Mouse (Mus musculus) lung, postnatal 0 days (tissue): ENCODE measurements around the gene Akip1. TPM values are rescaled to one million over a fixed set of nuclear protein-coding genes. Genes with fewer than 3 reads are reported as not detected.

Experiments used
- ATAC-seq: fragments of 200-750 bp; cut with Nextera tagmentation; 2 replicates; pipeline ENCODE4 v1.8.0; 2017; ENCODE audit warnings: moderate library complexity
- DNase-seq: peaks from one replicate; pipeline ENCODE4 v3.0.0-alpha.2; 2016; ENCODE audit warnings: low spot score
- H3K27ac ChIP-seq: fragments of 300-500 bp; sonication (generic); 2 replicates; pipeline ENCODE4 v1.5.1; 2014; ENCODE audit warnings: antibody characterized with exemption, mild to moderate bottlenecking, low read length, mixed read lengths
- H3K27me3 ChIP-seq: fragments of 300-500 bp; sonication (generic); replicated peaks from 2 replicates; pipeline ENCODE4 v1.6.1; 2014; ENCODE audit warnings: low read length, mixed read lengths; ENCODE audit not compliant: insufficient read depth
- H3K36me3 ChIP-seq: fragments of 300-500 bp; sonication (generic); 2 replicates; pipeline ENCODE4 v1.6.1; 2014; ENCODE audit warnings: low read length, mixed read lengths; ENCODE audit not compliant: insufficient read depth
- H3K4me1 ChIP-seq: fragments of 300-500 bp; sonication (generic); 2 replicates; pipeline ENCODE4 v1.6.1; 2014; ENCODE audit warnings: antibody characterized with exemption, low read depth, low read length, mixed read lengths; ENCODE audit not compliant: insufficient read depth
- H3K4me2 ChIP-seq: fragments of 300-500 bp; sonication (generic); replicated peaks from 2 replicates; pipeline ENCODE4 v1.6.1; 2014; ENCODE audit warnings: low read depth, mild to moderate bottlenecking, low read length, moderate library complexity, mixed read lengths
- H3K4me3 ChIP-seq: fragments of 300-500 bp; sonication (generic); 2 replicates; pipeline ENCODE4 v1.5.1; 2014; ENCODE audit warnings: low read depth, low read length
- H3K9ac ChIP-seq: fragments of 300-500 bp; sonication (generic); replicated peaks from 2 replicates; pipeline ENCODE4 v1.6.1; 2014; ENCODE audit warnings: low read depth, mild to moderate bottlenecking
- H3K9me3 ChIP-seq: fragments of 300-500 bp; sonication (generic); 2 replicates; pipeline ENCODE4 v1.6.1; 2016; ENCODE audit warnings: low read length, mixed read lengths
- CTCF ChIP-seq: IDR thresholded peaks from 2 replicates; pipeline ENCODE4 v1.5.1; 2016; ENCODE audit warnings: antibody characterized with exemption, mild to moderate bottlenecking
- EP300 ChIP-seq: IDR thresholded peaks from 2 replicates; pipeline ENCODE4 v1.6.1; 2016; ENCODE audit warnings: antibody characterized with exemption, mild to moderate bottlenecking, control low read depth
- WGBS: fragments of 180-500 bp; shearing (Covaris S2); extraction: QIAGEN DNeasy Blood & Tissue Kit; methylation state at CpG from one replicate; pipeline ENCODE4 v1.1.7; 2014; 5-methylcytosine and 5-hydroxymethylcytosine counted together
- polyA plus RNA-seq: library from polyadenylated mRNA; unstranded; fragments of >200 nt; fragmentation: Nextera tagmentation; extraction: Ambion mirVana; gene quantifications from 2 replicates; pipeline ENCODE4 v1.2.1, GENCODE M21; 2015

Akip1 gene
- polyA plus RNA-seq, 1 experiment from 2014 or later = 52.5 TPM

GRCm38 (mm10) chr7:109752008-109752925, 48.8 kb downstream of the Akip1 start, which contains the start of gene Tmem9b:
Gene Tmem9b (minus strand): TSS chr7:109752875.
- Histone ChIP-seq H3K27me3 (no peaks in the 10 kb centered on the region), H3K9ac (peak within 1 kb of the TSS; percentile 73), H3K4me3 (peak within 1 kb of the TSS; percentile 83), H3K4me1 (peaks cover 12% of the 10 kb centered on the region), H3K9me3 (no peaks in the 10 kb centered on the region), H3K36me3 (no peaks in the 10 kb centered on the region), H3K4me2 (peak within 1 kb of the TSS; percentile 74), H3K27ac (peak within 1 kb of the TSS; percentile 89)
- peak; percentile 93 for ATAC-seq
- peak; percentile 89 for DNase-seq
- TF ChIP-seq CTCF (peak; percentile 47), EP300 (no peak)
- 2% methylated on average over 67 of the region's 74 CpGs for WGBS

GRCm38 (mm10) chr7:109754034-109754433, 50.5 kb downstream of the Akip1 start:
- Histone ChIP-seq H3K9ac (no peak overlapping the region), H3K4me2 (no peak overlapping the region), H3K9me3 (no peaks in the 10 kb centered on the region), H3K4me3 (no peak overlapping the region), H3K27me3 (no peaks in the 10 kb centered on the region), H3K27ac (no peak overlapping the region), H3K4me1 (peaks cover 12% of the 10 kb centered on the region), H3K36me3 (no peaks in the 10 kb centered on the region)
- ATAC-seq (no peak), DNase-seq (no peak)
- 89% methylated on average over 8 of the region's 8 CpGs for WGBS
- TF ChIP-seq CTCF (no peak), EP300 (no peak)

GRCm38 (mm10) chr7:109756291-109756690, 52.8 kb downstream of the Akip1 start:
- 90% methylated on average over 3 of the region's 3 CpGs for WGBS
- H3K4me1 ChIP-seq = peaks cover 10% of the 10 kb centered on the region
- H3K27me3 ChIP-seq = no peaks in the 10 kb centered on the region
- no peaks in the 10 kb centered on the region for H3K9me3 ChIP-seq
- DNase-seq (no peak), ATAC-seq (no peak)
- H3K4me3 ChIP-seq = no peak overlapping the region
- H3K27ac ChIP-seq = no peak overlapping the region
- no peak overlapping the region for H3K9ac ChIP-seq
- no peaks in the 10 kb centered on the region for H3K36me3 ChIP-seq
- no peak for TF ChIP-seq CTCF
- no peak for TF ChIP-seq EP300
- no peak overlapping the region for H3K4me2 ChIP-seq

Other genes with a start within 250 kb of the Akip1 start
- 0.04 TPM in 2 replicates for gene Trim66, start 195.6 kb upstream of the Akip1 start, polyA plus RNA-seq
- gene Rpl27a, start 184.5 kb upstream of the Akip1 start, polyA plus RNA-seq = 108 and 110 TPM in 2 replicates
- 58.9 and 61.8 TPM in 2 replicates for gene St5, start 85 bp upstream of the Akip1 start, polyA plus RNA-seq
- 22.7 and 24.3 TPM in 2 replicates for gene BC051019, start 20.2 kb downstream of the Akip1 start, polyA plus RNA-seq
- 0.64 and 0.89 TPM in 2 replicates for gene Ascl3, start 28.0 kb downstream of the Akip1 start, polyA plus RNA-seq
- gene Tmem9b, start 49.2 kb downstream of the Akip1 start, polyA plus RNA-seq = 109 and 117 TPM in 2 replicates
- gene Nrip3, start 78.3 kb downstream of the Akip1 start, polyA plus RNA-seq = 0.57 and 0.58 TPM in 2 replicates
- 14.9 TPM in 2 replicates for gene Scube2, start 162.0 kb downstream of the Akip1 start, polyA plus RNA-seq